Mouse (Mus musculus): ENCODE measurements around the gene Ccdc167.
"Not testable (repeated sequence)": the region's sequence is repeated elsewhere in the genome, so short reads cannot be mapped to it uniquely, and the experiment has no call there.

The Ccdc167 gene

GRCm38 (mm10) chr17:29719628-29720575, 3.1 kb upstream of the Ccdc167 start:
- in situ Hi-C loops (cut with MboI, MseI), result no loop called here

- in situ Hi-C loops (cut with MboI, MseI), result no loop called here
These were observed 1.8 kb upstream of the Ccdc167 start for GRCm38 (mm10) chr17:29718660-29719059.

- in situ Hi-C loops (cut with MboI, MseI), result not testable (repeated sequence)
These were observed 3.1 kb downstream of the Ccdc167 start for GRCm38 (mm10) chr17:29713734-29714133.

- in situ Hi-C loops (cut with MboI, MseI), result no loop called here
These were observed 4.3 kb downstream of the Ccdc167 start for GRCm38 (mm10) chr17:29712565-29712964.

- in situ Hi-C loops (cut with MboI, MseI), result no loop called here
These were observed 5.0 kb downstream of the Ccdc167 start for GRCm38 (mm10) chr17:29711745-29712431.

GRCm38 (mm10) chr17:29711076-29711744, 5.6 kb downstream of the Ccdc167 start:
- in situ Hi-C loops (cut with MboI, MseI), result no loop called here

- in situ Hi-C loops (cut with MboI, MseI), result no loop called here
These were observed 6.2 kb downstream of the Ccdc167 start for GRCm38 (mm10) chr17:29710562-29711044.

- in situ Hi-C loops (cut with MboI, MseI), result no loop called here
These were observed 8.1 kb downstream of the Ccdc167 start for GRCm38 (mm10) chr17:29708783-29709182.

- in situ Hi-C loops (cut with MboI, MseI), result no loop called here
These were observed 9.8 kb downstream of the Ccdc167 start for GRCm38 (mm10) chr17:29706981-29707545.

GRCm38 (mm10) chr17:29705881-29706280, 11.0 kb downstream of the Ccdc167 start:
- in situ Hi-C loops (cut with MboI, MseI), result no loop called here

- in situ Hi-C loops (cut with MboI, MseI), result no loop called here
These were observed 12.1 kb downstream of the Ccdc167 start for GRCm38 (mm10) chr17:29704781-29705180.

GRCm38 (mm10) chr17:29702938-29703710, 13.7 kb downstream of the Ccdc167 start:
- in situ Hi-C loops (cut with MboI, MseI), result no loop called here

GRCm38 (mm10) chr17:29700573-29700972, 16.3 kb downstream of the Ccdc167 start:
- in situ Hi-C loops (cut with MboI, MseI), result no loop called here

GRCm38 (mm10) chr17:29698421-29698820, 18.4 kb downstream of the Ccdc167 start:
- in situ Hi-C loops (cut with MboI, MseI), result no loop called here

GRCm38 (mm10) chr17:29696940-29697339, 19.9 kb downstream of the Ccdc167 start:
- in situ Hi-C loops (cut with MboI, MseI), result no loop called here

- in situ Hi-C loops (cut with MboI, MseI), result no loop called here
These were observed 22.3 kb downstream of the Ccdc167 start for GRCm38 (mm10) chr17:29694516-29694915.

GRCm38 (mm10) chr17:29693571-29693970, 23.3 kb downstream of the Ccdc167 start:
- in situ Hi-C loops (cut with MboI, MseI), result no loop called here

GRCm38 (mm10) chr17:29692827-29693226, 24.0 kb downstream of the Ccdc167 start:
- in situ Hi-C loops (cut with MboI, MseI), result no loop called here

- in situ Hi-C loops (cut with MboI, MseI), result no loop called here
These were observed 26.6 kb downstream of the Ccdc167 start for GRCm38 (mm10) chr17:29690257-29690656.

GRCm38 (mm10) chr17:29688610-29689009, 28.2 kb downstream of the Ccdc167 start:
- in situ Hi-C loops (cut with MboI, MseI), result no loop called here

GRCm38 (mm10) chr17:29687373-29687772, 29.5 kb downstream of the Ccdc167 start:
- in situ Hi-C loops (cut with MboI, MseI), result no loop called here
